Mouse (Mus musculus) thymus, adult 2 months (tissue): Measurements from ENCODE around the gene Tuba4a.

Source experiments
- CTCF ChIP-seq: fragments of 200-500 bp; IDR thresholded peaks from 2 replicates; pipeline ENCODE4 v1.5.1; 2012; ENCODE audit warnings: mild to moderate bottlenecking, control low read depth, low read length, moderate library complexity, borderline replicate concordance; ENCODE audit not compliant: control insufficient read depth, poor library complexity, insufficient read depth; ENCODE audit errors: extremely low read depth
- POLR2A ChIP-seq: fragments of 200-500 bp; IDR thresholded peaks from 2 replicates; pipeline ENCODE4 v1.6.1; 2012; ENCODE audit warnings: mild to moderate bottlenecking, low read length, control low read depth, moderate library complexity; ENCODE audit not compliant: control insufficient read depth, poor library complexity, insufficient read depth; ENCODE audit errors: extremely low read depth

DNA sequence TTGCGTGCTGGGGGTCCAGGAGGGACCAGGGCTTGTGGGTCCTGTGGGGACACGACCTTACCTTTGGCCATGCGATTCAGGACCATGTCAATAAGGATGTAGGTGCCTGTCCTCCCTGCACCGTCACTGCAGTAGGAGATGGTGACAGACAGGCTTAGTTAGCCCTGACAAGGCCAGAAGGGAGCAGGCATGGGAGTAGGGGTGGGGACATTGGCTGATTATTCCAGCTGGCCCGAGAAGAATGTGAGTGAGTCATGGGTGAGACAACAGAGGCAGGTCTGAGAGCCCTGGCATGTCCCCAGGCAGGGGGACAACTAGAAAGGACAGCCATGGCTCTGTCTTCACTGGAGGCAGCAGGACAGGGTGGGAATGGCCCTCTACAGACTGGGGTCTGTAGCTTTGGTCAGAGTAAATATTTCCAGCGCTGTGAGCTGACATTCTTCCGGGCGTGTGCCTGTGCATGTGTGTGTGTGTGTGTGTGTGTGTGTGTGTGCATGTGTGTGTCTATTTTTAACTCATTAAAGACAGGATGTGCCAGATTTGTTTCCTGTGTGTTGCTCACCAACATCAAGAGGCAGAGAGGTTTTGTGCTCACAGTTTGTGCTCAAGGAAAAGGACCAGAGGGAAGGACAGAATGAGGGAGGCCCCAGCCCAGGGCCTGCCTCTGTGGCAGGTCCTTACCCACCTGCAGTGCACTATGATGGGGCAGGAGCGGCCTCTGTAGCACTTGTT lies 28.5 kb upstream of the Tuba4a start:
- TF ChIP-seq POLR2A (no peak), CTCF (no peak)
